Mouse (Mus musculus) myocyte (in vitro differentiated cells): ENCODE results near the gene Kif17. TPM values are rescaled to one million over a fixed set of nuclear protein-coding genes. Genes with fewer than 3 reads are reported as not detected.

Experiments used
- H3K27me3 ChIP-seq: one replicate; pipeline ENCODE4 v1.6.1; 2011; ENCODE audit not compliant: control insufficient read depth, insufficient read depth, insufficient read length
- H3K36me3 ChIP-seq: one replicate; pipeline ENCODE4 v1.6.1; 2011; ENCODE audit not compliant: control insufficient read depth, insufficient read depth
- H3K4me2 ChIP-seq: one replicate; pipeline ENCODE4 v1.6.1; 2011; ENCODE audit warnings: low read depth, control low read depth
- H3K4me3 ChIP-seq: one replicate; pipeline ENCODE4 v1.5.1; 2011; ENCODE audit warnings: mild to moderate bottlenecking, control low read depth, moderate library complexity
- H3K79me2 ChIP-seq: one replicate; pipeline ENCODE4 v1.6.1; 2011; ENCODE audit not compliant: control insufficient read depth, insufficient read depth
- H3ac ChIP-seq: one replicate; pipeline ENCODE4 v1.6.1; 2011; ENCODE audit not compliant: control insufficient read depth, insufficient read length
- CEBPB ChIP-seq: IDR thresholded peaks from 2 replicates; pipeline ENCODE4 v1.6.1; 2011; ENCODE audit warnings: mild to moderate bottlenecking, moderate library complexity; ENCODE audit not compliant: poor library complexity, insufficient read depth, severe bottlenecking
- E2F4 ChIP-seq: IDR thresholded peaks from one replicate; pipeline ENCODE4 v1.6.1; 2011; ENCODE audit warnings: mild to moderate bottlenecking, control low read depth, moderate library complexity; ENCODE audit not compliant: insufficient read depth
- MAX ChIP-seq: IDR thresholded peaks from one replicate; pipeline ENCODE4 v1.6.1; 2011; ENCODE audit warnings: low read depth, mild to moderate bottlenecking, control low read depth
- MYOD1 ChIP-seq, 3 experiments: IDR thresholded peaks; one replicate each; pipeline ENCODE4 v1.6.1; 2011; ENCODE audit warnings: control low read depth in 2 of 3, low read depth in 2 of 3, mild to moderate bottlenecking in 2 of 3, moderate library complexity in 1 of 3; ENCODE audit not compliant: insufficient read length in 2 of 3, control insufficient read depth in 1 of 3
- MYOG ChIP-seq, 3 experiments: IDR thresholded peaks; one replicate each; pipeline ENCODE4 v1.6.1; 2011; ENCODE audit warnings: control low read depth in 2 of 3, low read depth in 2 of 3, mild to moderate bottlenecking in 2 of 3; ENCODE audit not compliant: insufficient read length in 2 of 3, control insufficient read depth in 1 of 3, insufficient read depth in 1 of 3
- POLR2A ChIP-seq: IDR thresholded peaks from one replicate; pipeline ENCODE4 v1.6.1; 2011; ENCODE audit warnings: low read depth, mild to moderate bottlenecking, control low read depth, moderate library complexity; ENCODE audit not compliant: insufficient read length
- POLR2AphosphoS2 ChIP-seq: IDR thresholded peaks from one replicate; pipeline ENCODE4 v1.6.1; 2011; ENCODE audit warnings: low read depth, control low read depth; ENCODE audit not compliant: insufficient read length
- REST ChIP-seq: IDR thresholded peaks from one replicate; pipeline ENCODE4 v1.6.1; 2011; ENCODE audit warnings: mild to moderate bottlenecking, control low read depth, moderate library complexity; ENCODE audit not compliant: insufficient read depth, insufficient read length
- SRF ChIP-seq: IDR thresholded peaks from one replicate; pipeline ENCODE4 v1.6.1; 2011; ENCODE audit warnings: low read depth; ENCODE audit not compliant: control insufficient read depth, insufficient read length
- TCF12 ChIP-seq: IDR thresholded peaks from one replicate; pipeline ENCODE4 v1.6.1; 2011; ENCODE audit warnings: mild to moderate bottlenecking, control low read depth; ENCODE audit not compliant: poor library complexity, insufficient read depth, severe bottlenecking
- TCF3 ChIP-seq: IDR thresholded peaks from one replicate; pipeline ENCODE4 v1.6.1; 2011; ENCODE audit warnings: low read depth, control low read depth; ENCODE audit not compliant: insufficient read length
- USF1 ChIP-seq: IDR thresholded peaks from one replicate; pipeline ENCODE4 v1.6.1; 2011; ENCODE audit warnings: low read depth, mild to moderate bottlenecking, control low read depth, moderate library complexity
- polyA plus RNA-seq: library from polyadenylated mRNA; unstranded; fragments of >200 nt; fragmentation: generic; extraction: Trizol; gene quantifications from one replicate; pipeline ENCODE4 v1.2.1, GENCODE M21; 2012; ENCODE audit warnings: missing spikeins

Kif17 gene
- polyA plus RNA-seq, 1 experiment: 0.20 TPM

GRCm38 (mm10) chr4:138293949-138294550, 43.8 kb downstream of the Kif17 start:
- no peak for TF ChIP-seq POLR2AphosphoS2
- no peak for TF ChIP-seq TCF12
- TF ChIP-seq MYOG (IDR thresholded peaks at IDR 0.05; ENCODE audit: control insufficient read depth in 1 of 3, insufficient read depth in 1 of 3, insufficient read length in 2 of 3, low read depth in 2 of 3): no peak
- TF ChIP-seq REST: no peak
- no peak for TF ChIP-seq TCF3
- TF ChIP-seq POLR2A: no peak
- TF ChIP-seq MYOD1 (IDR thresholded peaks at IDR 0.05; ENCODE audit: control insufficient read depth in 1 of 3, insufficient read length in 2 of 3, low read depth in 2 of 3): no peak
- TF ChIP-seq MAX: no peak
- no peak for TF ChIP-seq SRF
- no peak for TF ChIP-seq USF1
- Histone ChIP-seq H3K4me2 (no peak overlapping the region), H3K4me3 (no peak overlapping the region), H3K27me3 (peaks cover 38% of the 10 kb centered on the region), H3ac (no peak overlapping the region), H3K36me3 (no peaks in the 10 kb centered on the region), H3K79me2 (no peaks in the 10 kb centered on the region)

GRCm38 (mm10) chr4:138301271-138301780, 51.1 kb downstream of the Kif17 start:
- Histone ChIP-seq H3ac (no peak overlapping the region), H3K79me2 (peaks cover 13% of the 10 kb centered on the region), H3K36me3 (no peaks in the 10 kb centered on the region), H3K4me2 (no peak overlapping the region), H3K4me3 (no peak overlapping the region), H3K27me3 (peaks cover 14% of the 10 kb centered on the region)
- no peak for TF ChIP-seq MYOD1 (IDR thresholded peaks at IDR 0.05; ENCODE audit: control insufficient read depth in 1 of 3, insufficient read length in 2 of 3, low read depth in 2 of 3)
- TF ChIP-seq CEBPB: no peak
- TF ChIP-seq MYOG (IDR thresholded peaks at IDR 0.05; ENCODE audit: control insufficient read depth in 1 of 3, insufficient read depth in 1 of 3, insufficient read length in 2 of 3, low read depth in 2 of 3): no peak
- no peak for TF ChIP-seq E2F4
- TF ChIP-seq POLR2AphosphoS2: no peak
- TF ChIP-seq POLR2A: no peak
- TF ChIP-seq USF1: no peak
- no peak for TF ChIP-seq TCF12
- TF ChIP-seq TCF3: no peak
- no peak for TF ChIP-seq MAX
- TF ChIP-seq REST: no peak
- TF ChIP-seq SRF: no peak

- TF ChIP-seq MAX (no peak), POLR2A (no peak), MYOD1 (IDR thresholded peaks at IDR 0.05; ENCODE audit: control insufficient read depth in 1 of 3, insufficient read length in 2 of 3, low read depth in 2 of 3) (no peak), TCF3 (no peak), REST (no peak), MYOG (IDR thresholded peaks at IDR 0.05; ENCODE audit: control insufficient read depth in 1 of 3, insufficient read depth in 1 of 3, insufficient read length in 2 of 3, low read depth in 2 of 3) (no peak), POLR2AphosphoS2 (no peak), E2F4 (no peak), CEBPB (no peak), USF1 (no peak), SRF (no peak), TCF12 (no peak)
- Histone ChIP-seq H3K4me2 (no peak overlapping the region), H3K79me2 (peaks cover 13% of the 10 kb centered on the region), H3K36me3 (no peaks in the 10 kb centered on the region), H3ac (no peak overlapping the region), H3K4me3 (no peak overlapping the region), H3K27me3 (peaks cover 7% of the 10 kb centered on the region)
Observed at GRCm38 (mm10) chr4:138303011-138303410, 52.8 kb downstream of the Kif17 start.

- TF ChIP-seq MYOD1 (IDR thresholded peaks at IDR 0.05; ENCODE audit: control insufficient read depth in 1 of 3, insufficient read length in 2 of 3, low read depth in 2 of 3) (no peak), MAX (no peak), TCF12 (no peak), MYOG (IDR thresholded peaks at IDR 0.05; ENCODE audit: control insufficient read depth in 1 of 3, insufficient read depth in 1 of 3, insufficient read length in 2 of 3, low read depth in 2 of 3) (no peak), POLR2AphosphoS2 (no peak), TCF3 (no peak)
- Histone ChIP-seq H3K27me3 (no peaks in the 10 kb centered on the region), H3K4me3 (peak overlapping the region; percentile 28)
Observed at GRCm38 (mm10) chr4:138303742-138304141, 53.5 kb downstream of the Kif17 start.

GRCm38 (mm10) chr4:138304340-138305104, 54.3 kb downstream of the Kif17 start, which contains the start of gene Ddost:
Gene Ddost (plus strand): TSS chr4:138304730.
- Histone ChIP-seq H3K27me3 (no peaks in the 10 kb centered on the region), H3K4me2 (peak within 1 kb of the TSS; percentile 79), H3ac (peak within 1 kb of the TSS; percentile 17), H3K79me2 (peaks cover 13% of the 10 kb centered on the region), H3K4me3 (peak within 1 kb of the TSS; percentile 28), H3K36me3 (no peaks in the 10 kb centered on the region)
- TF ChIP-seq MYOG (IDR thresholded peaks at IDR 0.05; ENCODE audit: control insufficient read depth in 1 of 3, insufficient read depth in 1 of 3, insufficient read length in 2 of 3, low read depth in 2 of 3): peak in 1 of 3 experiments; percentile 32
- TF ChIP-seq POLR2AphosphoS2: peak; percentile 83
- peak; percentile 75 for TF ChIP-seq E2F4
- peak; percentile 78 for TF ChIP-seq POLR2A
- no peak for TF ChIP-seq USF1

More at GRCm38 (mm10) chr4:138303742-138304141, 53.5 kb downstream of the Kif17 start:
- Histone ChIP-seq H3K4me2 (peak overlapping the region; percentile 64), H3K79me2 (peaks cover 13% of the 10 kb centered on the region), H3K36me3 (no peaks in the 10 kb centered on the region), H3ac (no peak overlapping the region)
